Mouse (Mus musculus): ENCODE data around the gene Nr3c2. TPM values are rescaled to one million over a fixed set of nuclear protein-coding genes. Genes with fewer than 3 reads are reported as not detected.

The Nr3c2 gene
- total RNA-seq, 2 experiments from 2014 or later, result 29.1 to 35.6 TPM

DNA sequence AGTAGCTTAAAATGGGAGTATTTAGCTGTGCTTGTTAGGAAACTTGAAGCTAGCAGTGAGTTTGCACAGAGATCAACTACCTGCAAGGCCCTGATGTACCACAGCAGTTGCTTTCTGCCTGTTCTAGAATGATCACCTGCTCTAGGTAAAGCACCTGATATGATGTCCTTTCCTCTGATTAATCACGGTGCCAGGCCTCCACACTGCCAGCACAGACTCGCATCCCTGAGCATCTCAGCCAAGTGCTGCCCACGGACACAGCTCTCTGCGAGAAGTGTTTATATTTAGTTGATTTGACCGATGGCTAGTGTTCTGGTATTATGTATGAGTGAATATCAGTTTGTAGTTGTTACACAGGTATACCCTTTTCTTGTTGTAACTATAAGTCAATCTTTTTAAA is 147.0 kb downstream of the Nr3c2 start:
- no peak for DNase-seq (ENCODE audit: low spot score in 2 of 2)
- intact Hi-C loops (cut with DNase I), result no loop called here

DNA sequence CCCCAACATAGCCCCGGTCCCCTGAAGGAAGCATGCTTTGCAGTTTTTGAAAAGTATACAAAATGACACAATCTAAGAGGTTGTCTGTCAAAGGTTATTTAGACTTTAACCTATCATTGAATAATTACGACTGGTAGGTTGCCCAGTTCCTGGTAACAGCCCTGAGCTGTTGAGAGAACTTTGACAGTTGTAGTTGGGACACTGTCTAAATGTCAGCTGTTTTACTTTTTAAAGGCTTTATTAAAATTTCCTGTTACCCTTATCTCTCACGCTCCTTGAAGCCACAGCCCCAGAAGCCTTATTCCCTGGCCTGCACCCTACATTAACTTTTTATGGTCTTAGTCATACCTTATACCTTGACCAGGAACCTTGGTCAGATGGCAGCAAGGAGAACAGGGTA is 147.5 kb downstream of the Nr3c2 start:
- DNase-seq (ENCODE audit: low spot score in 2 of 2), result no peak
- intact Hi-C loops (cut with DNase I), result no loop called here

DNA sequence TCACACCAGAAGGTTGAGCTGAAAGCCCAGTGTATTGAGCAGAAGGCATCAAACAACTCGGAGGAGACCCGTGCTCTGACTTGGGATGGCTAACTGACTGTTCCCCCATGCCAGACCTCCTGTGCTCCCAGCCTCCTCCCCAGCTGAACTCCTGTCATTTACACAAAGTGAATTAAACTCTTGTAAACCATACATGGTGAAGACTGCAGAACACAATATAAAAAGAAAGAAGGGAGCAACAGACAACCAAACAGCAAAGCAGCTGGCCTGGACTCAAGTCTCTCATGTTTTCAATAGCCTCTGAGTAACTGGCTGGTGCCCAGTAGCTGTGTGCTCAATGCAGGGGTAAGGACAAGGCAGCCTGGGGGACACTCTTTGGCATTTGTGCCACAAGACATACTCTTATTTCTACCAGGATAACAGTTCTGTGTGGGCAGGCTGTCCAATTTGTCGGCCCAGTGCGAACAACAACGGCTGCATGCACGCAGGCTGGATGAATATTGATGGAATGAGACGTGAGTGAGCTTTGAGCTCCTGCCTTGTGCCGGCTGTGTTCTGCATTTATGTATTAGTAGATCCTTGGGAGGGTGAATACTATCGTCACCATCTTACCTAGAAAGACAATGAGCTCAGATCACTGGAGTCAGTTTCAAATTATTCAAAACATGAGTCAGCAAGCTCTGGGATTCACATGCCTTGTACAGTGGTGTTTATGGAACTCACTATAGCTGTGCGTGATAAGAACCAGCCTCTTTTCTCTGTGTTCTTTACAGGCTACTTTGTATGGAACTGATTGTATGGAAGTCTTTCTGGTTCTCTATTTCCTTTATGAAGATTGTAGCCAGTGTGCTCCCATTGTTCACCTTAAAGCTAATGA is 152.4 kb downstream of the Nr3c2 start:
- intact Hi-C loops (cut with DNase I), result no loop called here
- peak; percentile 8 to 13 for DNase-seq (ENCODE audit: low spot score in 2 of 2)

DNA sequence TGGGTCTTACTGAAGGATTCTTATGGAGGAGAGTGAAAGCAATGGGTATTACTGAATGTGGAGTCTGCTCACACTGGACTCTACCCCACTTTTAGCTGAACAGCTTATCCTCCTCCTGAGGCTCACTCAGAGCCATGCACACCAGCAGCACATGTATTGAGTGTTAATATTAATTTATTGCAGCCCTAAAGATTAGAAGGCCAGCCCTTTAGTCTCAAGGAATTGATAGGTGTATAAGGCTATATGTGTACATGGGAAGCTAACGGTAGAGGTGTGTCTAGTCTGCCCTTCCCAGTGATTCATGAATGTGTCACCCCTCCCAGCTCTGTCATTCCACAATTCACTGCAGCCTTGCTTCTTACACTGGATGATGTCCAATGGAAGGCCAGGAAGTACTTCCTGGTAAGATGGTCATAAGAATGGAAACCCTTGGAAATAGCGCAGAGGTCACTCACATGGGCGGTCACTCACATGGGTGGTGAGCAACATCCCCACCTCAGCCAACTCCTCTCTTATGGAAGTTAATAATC is 156.3 kb downstream of the Nr3c2 start:
- DNase-seq (ENCODE audit: low spot score in 2 of 2), result no peak
- intact Hi-C loops (cut with DNase I), result no loop called here

DNA sequence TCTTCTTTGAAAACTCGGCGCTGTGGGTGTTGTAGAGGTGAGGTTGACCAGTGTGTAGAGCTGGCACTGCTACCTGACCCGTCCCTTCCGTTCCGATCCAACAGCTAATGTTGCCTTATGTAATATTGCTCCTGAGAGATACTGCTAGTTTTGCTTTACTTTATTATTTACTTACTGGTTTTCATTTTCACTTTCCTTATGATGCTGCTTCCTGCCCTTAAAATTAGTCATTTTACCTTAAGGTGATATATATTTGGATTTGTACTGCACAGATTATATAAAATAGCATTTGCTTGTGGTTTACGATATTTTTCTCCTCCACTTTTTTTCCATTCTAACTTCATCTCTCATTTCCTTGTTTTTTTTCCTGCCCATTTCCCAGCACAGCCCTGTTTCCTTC is 157.6 kb downstream of the Nr3c2 start:
- no peak for DNase-seq (ENCODE audit: low spot score in 2 of 2)
- intact Hi-C loops (cut with DNase I), result no loop called here

DNA sequence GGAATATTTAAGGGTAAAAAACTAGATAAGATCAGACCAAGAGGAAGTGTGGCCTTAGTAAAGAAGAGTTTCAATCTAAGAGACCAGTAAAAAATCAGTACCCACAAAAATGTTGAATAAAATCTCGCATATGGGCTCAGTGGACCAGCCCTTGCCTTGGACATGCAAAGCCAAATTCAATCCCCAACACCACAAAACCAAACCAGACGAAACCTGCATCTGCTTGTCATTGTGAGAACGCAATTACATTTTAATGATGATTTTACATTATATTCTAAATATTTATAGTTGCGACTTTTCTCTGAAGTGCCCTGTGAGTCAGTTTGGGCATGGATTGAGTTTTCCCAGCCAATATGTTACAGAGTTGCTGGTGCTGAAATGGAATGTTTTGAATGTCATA is 183.4 kb downstream of the Nr3c2 start:
- DNase-seq (ENCODE audit: low spot score in 2 of 2), result no peak
- intact Hi-C loops (cut with DNase I), result no loop called here

DNA sequence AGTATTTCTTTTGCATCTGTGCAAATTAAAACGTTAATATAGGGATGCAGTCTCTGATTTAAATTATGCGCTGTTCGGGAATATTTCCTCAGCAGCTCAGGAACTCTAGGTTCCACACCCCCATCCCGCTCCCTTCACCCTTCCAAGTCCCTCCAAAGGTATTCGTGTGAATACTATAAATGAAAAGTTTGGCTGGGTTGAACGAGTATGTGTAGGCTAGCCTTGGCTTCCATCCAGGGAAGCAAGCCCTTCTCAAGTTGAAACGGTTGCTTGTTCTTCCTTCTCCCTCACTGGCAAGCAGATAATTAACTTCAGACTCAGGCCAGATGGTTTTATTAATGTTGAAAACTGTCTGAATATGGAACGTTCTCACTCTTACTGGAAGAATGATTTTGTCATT is 186.8 kb downstream of the Nr3c2 start:
- peak; percentile 12 to 23 for DNase-seq (ENCODE audit: low spot score in 2 of 2)
- intact Hi-C loops (cut with DNase I), result no loop called here

DNA sequence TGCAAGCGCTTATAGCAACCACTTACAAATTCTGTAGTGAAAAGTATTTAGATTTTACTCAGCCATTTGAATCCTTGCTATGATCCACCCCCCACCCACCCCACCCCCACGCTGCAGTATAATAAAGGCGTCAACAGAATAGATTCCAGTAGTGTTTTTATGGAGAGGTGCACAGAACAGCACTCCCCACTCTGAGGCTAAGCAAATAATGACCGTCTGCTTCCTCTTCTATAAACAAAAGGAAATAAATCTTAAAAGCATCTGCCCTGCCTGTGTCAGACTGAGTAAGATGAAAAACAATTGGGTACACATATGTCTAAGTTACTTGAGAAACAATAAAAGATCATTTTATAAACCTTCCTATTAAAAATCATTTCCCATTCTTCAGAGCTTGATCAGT is 197.5 kb downstream of the Nr3c2 start:
- intact Hi-C loops (cut with DNase I), result no loop called here
- DNase-seq (ENCODE audit: low spot score in 2 of 2), result no peak

DNA sequence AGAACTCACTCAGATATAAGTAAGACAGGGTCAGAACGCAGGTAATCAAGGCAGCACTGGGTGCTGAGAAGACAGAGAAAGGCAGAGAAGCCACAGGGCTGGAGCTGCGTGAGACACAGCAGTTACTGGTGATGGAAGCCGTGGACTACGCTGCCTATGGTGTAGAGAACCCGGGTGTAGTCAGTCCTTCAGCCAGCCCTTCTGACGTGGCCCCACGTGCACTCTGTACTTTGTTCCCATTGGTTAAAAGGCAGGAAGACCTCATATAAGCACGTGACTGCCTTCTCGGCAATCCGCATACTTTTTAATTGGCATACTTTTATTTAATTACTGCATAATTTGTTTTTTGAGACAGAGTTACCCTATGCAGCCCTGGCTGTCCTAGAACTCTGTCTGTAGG is 198.9 kb downstream of the Nr3c2 start:
- intact Hi-C loops (cut with DNase I), result no loop called here
- no peak for DNase-seq (ENCODE audit: low spot score in 2 of 2)

DNA sequence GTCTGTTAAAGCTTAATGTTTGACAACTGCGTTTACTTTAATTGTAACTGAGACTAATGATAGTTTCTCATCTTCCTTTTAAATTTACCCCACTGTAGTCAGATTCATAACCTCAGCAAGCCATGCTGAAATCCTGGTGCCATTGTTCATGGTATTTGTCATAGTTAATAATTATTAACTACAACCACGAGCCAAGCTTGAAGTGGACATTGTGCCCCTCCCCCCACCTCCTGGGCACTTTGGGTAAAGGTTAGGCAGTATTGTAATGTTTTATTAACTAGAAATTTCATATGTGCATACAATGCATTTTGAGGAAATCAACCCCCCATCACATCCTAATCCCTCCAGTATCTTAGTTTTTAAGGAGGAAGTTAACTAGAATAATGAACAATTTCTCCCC is 201.1 kb downstream of the Nr3c2 start:
- intact Hi-C loops (cut with DNase I), result no loop called here
- DNase-seq (ENCODE audit: low spot score in 2 of 2), result no peak

DNA sequence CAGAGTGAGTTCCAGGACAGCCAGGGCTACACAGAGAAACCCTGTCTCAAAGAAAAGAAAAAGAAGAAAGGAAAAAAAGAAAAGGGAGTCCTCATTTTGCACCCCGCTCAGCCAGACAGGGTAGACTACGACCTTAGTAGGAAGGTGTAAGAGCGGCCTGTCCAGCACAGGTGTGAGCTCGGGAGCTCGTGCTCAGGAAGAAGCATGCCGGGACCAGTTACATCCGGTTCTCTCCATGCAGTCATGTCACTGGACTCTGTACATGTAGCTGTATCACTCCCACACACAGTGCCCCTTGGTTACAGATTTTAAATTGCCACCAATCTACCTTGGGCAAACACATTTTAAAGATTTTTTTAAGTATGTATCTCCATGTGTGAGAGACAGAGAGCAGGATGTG is 203.6 kb downstream of the Nr3c2 start:
- no peak for DNase-seq (ENCODE audit: low spot score in 2 of 2)

DNA sequence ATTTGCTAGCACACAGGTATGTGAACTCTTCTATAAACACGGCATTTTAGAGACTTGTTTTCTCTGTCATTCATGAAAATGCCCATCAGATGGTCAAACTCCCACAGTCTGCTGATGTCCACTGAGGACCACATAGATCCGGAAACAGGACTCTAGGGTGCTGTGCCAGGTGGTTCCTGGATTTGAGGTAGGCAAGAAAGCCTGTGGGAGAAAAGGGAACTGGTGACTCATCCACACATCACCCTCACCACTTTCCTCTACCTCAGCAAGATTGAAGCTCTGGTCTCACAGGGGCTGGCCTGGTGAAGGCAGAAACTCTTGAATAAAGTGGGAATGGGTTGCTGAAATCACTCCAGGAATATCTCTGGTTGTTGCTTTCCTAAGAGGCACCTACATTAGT is 213.5 kb downstream of the Nr3c2 start:
- intact Hi-C loops (cut with DNase I), result no loop called here
- no peak for DNase-seq (ENCODE audit: low spot score in 2 of 2)

More for the DNA sequence above, 203.6 kb downstream of the Nr3c2 start:
- intact Hi-C loops (cut with DNase I), result no loop called here

DNA sequence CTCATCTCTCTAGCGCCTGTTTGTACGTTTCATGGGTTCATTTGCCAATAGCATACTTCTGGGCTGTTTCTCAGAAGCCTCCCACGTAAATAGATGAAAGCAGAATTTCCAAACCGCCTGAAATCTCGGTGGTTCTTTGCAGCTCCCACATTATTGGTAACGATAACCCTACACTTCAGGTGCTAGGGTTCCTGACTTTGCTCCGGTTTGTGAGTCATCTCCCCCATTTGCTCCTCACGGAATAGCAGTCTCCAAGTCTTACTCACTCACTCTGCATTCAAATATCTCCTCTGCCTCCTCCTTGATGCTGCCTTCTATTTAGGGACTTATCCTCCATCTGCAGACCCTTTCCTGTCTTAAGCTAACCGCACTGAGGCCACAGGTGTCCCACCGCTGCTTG is 215.5 kb downstream of the Nr3c2 start:
- intact Hi-C loops (cut with DNase I), result no loop called here

DNA sequence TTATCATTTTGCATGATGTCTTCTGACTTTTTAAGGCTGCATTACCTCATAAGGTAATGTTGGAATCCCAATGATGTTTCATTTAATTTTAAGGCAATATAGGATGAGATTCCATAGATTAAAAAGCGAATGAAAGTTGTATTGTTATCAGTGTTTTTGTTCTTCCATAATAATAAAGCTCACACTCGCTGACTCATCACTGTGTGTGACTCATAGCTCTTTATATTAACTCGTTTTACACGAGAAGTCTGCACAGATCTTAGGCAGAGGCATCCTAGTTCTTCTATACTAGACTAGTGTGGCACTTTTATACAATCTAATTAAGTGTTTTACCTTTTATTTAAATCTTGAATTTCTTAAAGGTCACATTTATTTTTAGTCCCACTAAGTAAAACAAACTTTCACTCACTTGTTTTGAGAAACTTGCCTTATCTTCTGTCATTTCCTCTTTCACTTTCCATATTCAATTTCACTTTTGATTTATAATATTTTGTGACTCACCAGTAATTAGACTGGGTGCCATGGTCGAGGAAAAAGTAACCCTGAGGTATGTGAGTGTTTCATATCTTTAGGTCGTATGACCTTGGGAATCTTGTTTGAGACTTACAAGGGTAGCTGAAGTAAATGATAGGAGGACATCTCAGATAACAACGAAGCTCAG is 217.3 kb downstream of the Nr3c2 start:
- no peak for DNase-seq (ENCODE audit: low spot score in 2 of 2)
- intact Hi-C loops (cut with DNase I), result no loop called here

More for the DNA sequence above, 215.5 kb downstream of the Nr3c2 start:
- peak in 1 of 2 experiments; percentile 11 for DNase-seq (ENCODE audit: low spot score in 2 of 2)

DNA sequence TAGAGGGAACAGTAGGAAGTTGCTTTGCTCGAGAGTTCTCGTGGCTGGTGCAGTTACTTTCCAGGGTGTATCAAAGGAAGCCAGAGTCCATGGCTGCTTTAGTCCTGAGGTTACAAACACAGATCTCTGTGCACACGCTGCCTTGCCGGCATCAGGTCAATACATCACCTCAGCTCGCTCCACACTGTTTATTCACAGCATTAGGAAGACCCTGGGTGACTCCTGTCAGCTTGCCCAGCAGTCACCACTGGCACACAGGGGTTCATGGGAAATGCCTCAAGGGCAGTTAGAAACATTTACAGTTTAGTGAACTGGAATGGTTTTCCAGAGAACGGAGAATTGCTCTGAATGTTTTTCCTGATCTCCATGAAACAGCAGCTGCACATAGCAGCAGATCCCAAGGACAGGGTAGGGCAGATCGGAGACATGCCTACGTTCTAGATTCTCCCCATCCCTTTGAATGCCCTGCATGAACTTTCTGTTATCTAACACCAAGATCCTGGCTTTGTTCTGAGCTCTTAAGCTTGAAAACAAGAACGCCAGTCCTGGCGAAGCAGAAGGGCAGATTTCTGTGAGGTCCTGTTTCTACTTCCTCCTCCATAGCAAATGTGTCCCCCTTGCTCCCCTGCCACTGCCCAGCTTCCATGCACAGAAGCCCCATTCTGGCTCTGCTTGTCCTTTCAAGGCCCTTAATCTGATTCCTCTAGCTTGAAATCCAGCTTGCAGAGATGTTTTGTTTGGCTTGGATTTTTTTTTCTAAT is 221.7 kb downstream of the Nr3c2 start:
- intact Hi-C loops (cut with DNase I), result no loop called here

DNA sequence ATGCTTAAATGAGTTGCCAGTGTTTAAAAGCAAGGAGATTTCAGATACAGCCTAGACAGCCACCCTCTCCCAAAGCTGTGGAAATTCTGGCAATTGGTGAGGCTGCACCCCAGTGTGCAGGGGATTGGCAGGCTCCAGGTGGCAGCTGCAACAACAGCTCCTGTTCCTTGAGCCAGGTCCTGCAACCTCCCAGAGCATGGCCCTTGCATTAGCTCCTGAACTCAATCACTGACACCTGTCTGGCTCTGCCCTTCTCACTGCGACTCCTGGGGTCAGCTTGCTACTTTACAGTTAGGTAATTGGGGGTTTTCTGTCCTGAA is 222.3 kb downstream of the Nr3c2 start:
- intact Hi-C loops (cut with DNase I), result no loop called here
- DNase-seq (ENCODE audit: low spot score in 2 of 2), result no peak

More for the DNA sequence above, 221.7 kb downstream of the Nr3c2 start:
- no peak for DNase-seq (ENCODE audit: low spot score in 2 of 2)

DNA sequence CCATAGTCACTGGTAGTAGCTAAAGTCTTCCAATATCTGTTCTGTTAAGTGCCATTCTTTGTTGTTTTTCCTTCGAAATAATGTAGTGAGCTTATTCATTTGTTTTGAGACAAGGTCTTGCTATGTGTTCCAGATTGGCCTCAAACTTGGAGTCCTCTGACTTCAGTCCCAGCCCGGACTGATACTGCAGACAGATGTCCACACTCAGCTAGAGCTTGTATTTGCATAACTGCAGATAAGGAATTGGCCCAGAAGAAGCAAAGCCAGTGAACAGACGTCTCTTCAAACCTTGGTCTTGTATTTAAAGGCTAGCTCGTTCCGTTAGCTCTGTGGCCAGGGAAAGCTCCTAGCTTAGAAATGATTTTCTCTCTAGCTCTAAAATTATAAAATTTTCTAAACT is 223.1 kb downstream of the Nr3c2 start:
- no peak for DNase-seq (ENCODE audit: low spot score in 2 of 2)
- intact Hi-C loops (cut with DNase I), result no loop called here

DNA sequence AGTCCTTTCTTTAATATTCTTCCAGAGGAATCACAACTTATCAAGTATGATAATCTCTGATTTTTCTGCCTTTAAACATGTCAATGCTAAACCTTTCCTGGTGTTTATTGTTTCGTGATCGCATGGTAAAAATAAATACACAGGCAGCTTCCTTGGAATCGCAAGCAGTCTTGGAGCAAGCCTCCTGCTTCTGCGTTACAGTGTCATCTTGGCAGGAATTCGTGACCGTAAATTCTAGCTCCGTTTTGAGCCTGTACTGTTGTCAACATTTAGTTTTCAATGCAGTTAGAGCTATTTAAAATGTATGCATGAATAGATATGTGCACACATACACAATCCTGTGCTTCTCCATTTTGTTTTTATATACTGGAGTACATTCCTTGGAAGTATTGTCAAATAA is 226.5 kb downstream of the Nr3c2 start:
- DNase-seq (ENCODE audit: low spot score in 2 of 2), result no peak
- intact Hi-C loops (cut with DNase I), result no loop called here

DNA sequence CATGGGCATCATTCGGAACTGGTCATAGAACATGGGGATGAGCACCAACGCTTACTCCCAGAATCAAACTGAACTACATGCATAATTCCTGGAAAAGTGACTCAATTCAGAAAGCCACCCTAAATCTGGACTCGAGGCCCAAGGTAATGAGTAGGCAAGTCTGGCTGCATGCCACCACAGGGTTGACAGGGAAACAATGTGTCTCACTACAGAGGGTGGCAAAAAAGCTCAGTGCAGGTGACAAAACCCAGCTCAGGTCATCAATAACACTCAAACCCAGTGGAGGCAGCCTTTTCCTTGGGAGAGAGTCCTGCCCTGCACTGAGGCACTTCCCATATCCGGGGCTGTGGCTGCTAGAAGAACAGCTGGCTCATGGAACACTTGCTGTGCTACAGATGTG is 228.8 kb downstream of the Nr3c2 start:
- intact Hi-C loops (cut with DNase I), result no loop called here

DNA sequence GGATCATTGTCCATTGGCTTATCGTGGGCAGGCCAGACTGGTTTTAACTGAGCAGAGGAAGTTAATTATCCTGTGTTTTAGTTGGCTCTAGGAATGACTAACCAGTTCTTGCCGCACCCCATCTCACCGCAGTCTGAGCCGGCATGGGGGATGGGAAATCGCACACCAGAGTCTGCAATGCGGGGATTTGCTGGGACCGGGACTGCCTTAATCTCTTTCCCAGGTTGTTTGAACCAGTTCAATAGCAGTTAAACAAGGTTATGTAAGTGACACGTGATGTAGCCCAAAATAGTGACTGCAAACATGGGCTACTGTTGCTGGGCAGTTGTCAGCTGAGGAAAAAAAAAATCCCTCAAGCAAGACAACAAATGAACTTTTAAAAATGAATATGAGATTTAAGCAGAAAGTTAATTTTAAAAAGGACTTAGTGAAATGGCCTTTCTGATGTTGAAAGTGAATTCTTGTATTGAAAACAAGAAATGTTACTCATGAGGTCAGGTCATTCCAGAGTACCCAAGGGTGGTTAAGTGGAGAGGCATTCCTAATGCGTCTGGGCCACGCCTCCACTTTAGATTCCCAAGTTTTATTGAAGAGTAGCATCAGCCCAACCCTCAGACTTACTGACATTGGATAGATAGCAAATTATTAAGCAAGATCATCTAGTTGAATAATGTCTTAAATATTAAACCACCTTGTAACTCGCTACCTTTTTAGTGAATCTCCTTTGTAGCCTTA is 233.8 kb downstream of the Nr3c2 start:
- peak; percentile 31 to 35 for DNase-seq (ENCODE audit: low spot score in 2 of 2)
- intact Hi-C loops (cut with DNase I), result no loop called here

More for the DNA sequence above, 228.8 kb downstream of the Nr3c2 start:
- no peak for DNase-seq (ENCODE audit: low spot score in 2 of 2)
